Mouse (Mus musculus) gastrocnemius, adult 2 months (tissue): Measurements from ENCODE around the gene Vtn. TPM values are rescaled to one million over a fixed set of nuclear protein-coding genes. Genes with fewer than 3 reads are reported as not detected.

Experiments used
- DNase-seq: peaks from one replicate; pipeline ENCODE4 v3.0.0; 2022
- H3K27ac ChIP-seq: fragments of 200-600 bp; 2 replicates; pipeline ENCODE4 v1.8.1; 2022; ENCODE audit warnings: mild to moderate bottlenecking
- H3K4me3 ChIP-seq: fragments of 200-600 bp; 2 replicates; pipeline ENCODE4 v1.8.1; 2022; ENCODE audit warnings: mild to moderate bottlenecking, moderate library complexity
- CTCF ChIP-seq: fragments of 200-600 bp; IDR thresholded peaks from 2 replicates; pipeline ENCODE4 v1.8.1; 2022; ENCODE audit warnings: antibody characterized with exemption, mild to moderate bottlenecking, moderate library complexity
- intact Hi-C: fragments of 180-260 bp; cut with DNase I; formaldehyde crosslinking; loops from one replicate; pipeline ENCODE4 v1.15.1; 2025
- long read RNA-seq, 2 experiments: library from polyadenylated mRNA; stranded (forward); transcript quantifications; one replicate each; pipeline ENCODE4 v2.0.0; 2021
- total RNA-seq, 2 experiments: library from RNA; stranded (reverse); gene quantifications; 2 replicates each; pipeline ENCODE4 v1.2.3; 2021

Vtn gene
- total RNA-seq, result 10 to 100 TPM; 11.7 to 14.5 TPM
- long read RNA-seq, experiment 1, transcript Vtn-201 (8 exons, 1,744 nt), result major isoform, 9 of 11 reads
- long read RNA-seq, experiment 1, partial matches to known transcripts, result 1 of 11 reads
- long read RNA-seq, experiment 1, other reads (novel, unspliced or antisense), result 1 of 11 reads
- long read RNA-seq, experiment 2, transcript Vtn-201 (8 exons, 1,744 nt), result major isoform, 7 of 10 reads
- long read RNA-seq, experiment 2, partial matches to known transcripts, result 1 of 10 reads
- long read RNA-seq, experiment 2, other reads (novel, unspliced or antisense), result 1 of 10 reads

GRCm38 (mm10) chr11:78499004-78499403 lies at the start of gene Vtn:
Gene Vtn (plus strand): TSS chr11:78499091.
- no peak for TF ChIP-seq CTCF
- H3K4me3 ChIP-seq, result peak within 1 kb of the TSS; percentile 81
- peak; percentile 74 for DNase-seq
- peak within 1 kb of the TSS; percentile 66 for H3K27ac ChIP-seq
- intact Hi-C loops, result no loop called here

- no peak for TF ChIP-seq CTCF
- no peak overlapping the region for H3K27ac ChIP-seq
- no peak overlapping the region for H3K4me3 ChIP-seq
- DNase-seq, result no peak
- intact Hi-C loops, result no loop called here
Observed at GRCm38 (mm10) chr11:78450337-78450736, 48.6 kb upstream of the Vtn start.

GRCm38 (mm10) chr11:78453675-78454074 lies 45.2 kb upstream of the Vtn start:
- TF ChIP-seq CTCF, result peak; percentile 97
- Histone ChIP-seq H3K27ac (no peak overlapping the region), H3K4me3 (no peak overlapping the region)
- intact Hi-C loops, result no loop called here
- peak; percentile 68 for DNase-seq

GRCm38 (mm10) chr11:78454276-78454675 lies 44.6 kb upstream of the Vtn start:
- no peak for TF ChIP-seq CTCF
- intact Hi-C loops, result no loop called here
- Histone ChIP-seq H3K27ac (no peak overlapping the region), H3K4me3 (no peak overlapping the region)
- no peak for DNase-seq

- intact Hi-C loops, result no loop called here
- DNase-seq, result no peak
- peak; percentile 65 for TF ChIP-seq CTCF
- Histone ChIP-seq H3K4me3 (no peak overlapping the region), H3K27ac (no peak overlapping the region)
Observed at GRCm38 (mm10) chr11:78455308-78455707, 43.6 kb upstream of the Vtn start.

GRCm38 (mm10) chr11:78458740-78459139 lies 40.2 kb upstream of the Vtn start:
- Histone ChIP-seq H3K4me3 (no peak overlapping the region), H3K27ac (no peak overlapping the region)
- DNase-seq, result no peak
- TF ChIP-seq CTCF, result no peak
- intact Hi-C loops, result no loop called here

GRCm38 (mm10) chr11:78461894-78462293 lies 37.0 kb upstream of the Vtn start:
- DNase-seq, result no peak
- H3K27ac ChIP-seq, result no peak overlapping the region
- intact Hi-C loops, result no loop called here
- peak; percentile 33; the same call in 1 of the 2 replicates for TF ChIP-seq CTCF
- H3K4me3 ChIP-seq, result no peak overlapping the region

- intact Hi-C loops, result no loop called here
- H3K27ac ChIP-seq, result no peak overlapping the region
- DNase-seq, result no peak
- TF ChIP-seq CTCF, result no peak
- no peak overlapping the region for H3K4me3 ChIP-seq
Observed at GRCm38 (mm10) chr11:78462669-78463068, 36.2 kb upstream of the Vtn start.

- H3K4me3 ChIP-seq, result no peak overlapping the region
- H3K27ac ChIP-seq, result no peak overlapping the region
- TF ChIP-seq CTCF, result no peak
- intact Hi-C loops, result no loop called here
- no peak for DNase-seq
Observed at GRCm38 (mm10) chr11:78463286-78464036, 35.4 kb upstream of the Vtn start.

GRCm38 (mm10) chr11:78465116-78465515 lies 33.8 kb upstream of the Vtn start:
- no peak for DNase-seq
- Histone ChIP-seq H3K27ac (peak overlapping the region; percentile 87), H3K4me3 (peak overlapping the region; percentile 75)
- no peak for TF ChIP-seq CTCF
- intact Hi-C loops, result no loop called here

- H3K4me3 ChIP-seq, result peak within 1 kb of the TSS; percentile 75
- peak; percentile 90 for DNase-seq
- intact Hi-C loops, result no loop called here
- peak within 1 kb of the TSS; percentile 87 for H3K27ac ChIP-seq
- TF ChIP-seq CTCF, result no peak
Observed at GRCm38 (mm10) chr11:78465568-78466180, 33.2 kb upstream of the Vtn start, which contains the start of gene Slc46a1. Gene Slc46a1 (plus strand): TSS chr11:78465697.

GRCm38 (mm10) chr11:78466242-78466912 lies 32.5 kb upstream of the Vtn start:
- Histone ChIP-seq H3K27ac (peak overlapping the region; percentile 87), H3K4me3 (peak overlapping the region; percentile 75)
- no peak for DNase-seq
- intact Hi-C loops, result no loop called here
- no peak for TF ChIP-seq CTCF
